Mouse (Mus musculus) lung, embryonic 16.5 days (tissue): Measurements from ENCODE around the gene Fmnl2. TPM values are rescaled to one million over a fixed set of nuclear protein-coding genes. Genes with fewer than 3 reads are reported as not detected.

Source experiments
- ATAC-seq: fragments of 200-750 bp; cut with Nextera tagmentation; 2 replicates; pipeline ENCODE4 v1.8.0; 2017; ENCODE audit warnings: low read depth, mild to moderate bottlenecking, moderate library complexity
- H3K27ac ChIP-seq: fragments of 300-500 bp; sonication (generic); 2 replicates; pipeline ENCODE4 v1.5.1; 2014; ENCODE audit warnings: mild to moderate bottlenecking, control low read depth, low read length
- H3K27me3 ChIP-seq: fragments of 300-500 bp; sonication (generic); 2 replicates; pipeline ENCODE4 v1.6.1; 2014; ENCODE audit warnings: low read depth, low read length, mixed read lengths; ENCODE audit not compliant: control insufficient read depth, insufficient read depth
- H3K36me3 ChIP-seq: fragments of 300-500 bp; sonication (generic); 2 replicates; pipeline ENCODE4 v1.6.1; 2014; ENCODE audit warnings: low read length; ENCODE audit not compliant: control insufficient read depth, insufficient read depth
- H3K4me1 ChIP-seq: fragments of 300-500 bp; sonication (generic); replicated peaks from 2 replicates; pipeline ENCODE4 v1.6.1; 2014; ENCODE audit warnings: low read length, mixed read lengths; ENCODE audit not compliant: control insufficient read depth, insufficient read depth
- H3K4me2 ChIP-seq: fragments of 300-500 bp; sonication (generic); 2 replicates; pipeline ENCODE4 v1.6.1; 2014; ENCODE audit warnings: low read depth, low read length, control low read depth
- H3K4me3 ChIP-seq: fragments of 300-500 bp; sonication (generic); 2 replicates; pipeline ENCODE4 v1.5.1; 2014; ENCODE audit warnings: mild to moderate bottlenecking, low read length, control low read depth
- H3K9ac ChIP-seq: fragments of 300-500 bp; sonication (generic); 2 replicates; pipeline ENCODE4 v1.6.1; 2014; ENCODE audit warnings: low read length, control low read depth
- H3K9me3 ChIP-seq: fragments of 300-500 bp; sonication (generic); 2 replicates; pipeline ENCODE4 v1.6.1; 2016; ENCODE audit warnings: low read length; ENCODE audit not compliant: control insufficient read depth
- WGBS: fragments of 180-500 bp; shearing (Covaris S2); extraction: QIAGEN DNeasy Blood & Tissue Kit; methylation state at CpG from one replicate; pipeline ENCODE4 v1.1.7; 2014; 5-methylcytosine and 5-hydroxymethylcytosine counted together
- polyA plus RNA-seq: library from polyadenylated mRNA; unstranded; fragments of >200 nt; fragmentation: Nextera tagmentation; extraction: Ambion mirVana; gene quantifications from 2 replicates; pipeline ENCODE4 v1.2.1, GENCODE M21; 2015

Fmnl2 gene
- polyA plus RNA-seq, 1 experiment from 2014 or later: 2.4 TPM

GRCm38 (mm10) chr2:52918094-52918493, 60.4 kb downstream of the Fmnl2 start:
- Histone ChIP-seq H3K9ac (no peak overlapping the region), H3K4me2 (no peak overlapping the region), H3K27me3 (no peaks in the 10 kb centered on the region), H3K4me1 (no peaks in the 10 kb centered on the region), H3K9me3 (no peaks in the 10 kb centered on the region), H3K36me3 (no peaks in the 10 kb centered on the region), H3K4me3 (no peak overlapping the region), H3K27ac (no peak overlapping the region)
- ATAC-seq: no peak
- WGBS: 63% methylated on average over 5 of the region's 5 CpGs

- 85% methylated on average over 5 of the region's 5 CpGs for WGBS
- no peak overlapping the region for H3K4me2 ChIP-seq
- H3K9ac ChIP-seq: no peak overlapping the region
- no peak overlapping the region for H3K4me3 ChIP-seq
- H3K9me3 ChIP-seq: no peaks in the 10 kb centered on the region
- no peaks in the 10 kb centered on the region for H3K36me3 ChIP-seq
- H3K27ac ChIP-seq: no peak overlapping the region
- no peaks in the 10 kb centered on the region for H3K27me3 ChIP-seq
- no peak for ATAC-seq
- H3K4me1 ChIP-seq: 0 out of 2 replicates have a peak, but pooled peaks cover 2% of the 10 kb centered on the region
Measured at GRCm38 (mm10) chr2:52920701-52921435, 63.2 kb downstream of the Fmnl2 start.

GRCm38 (mm10) chr2:52925062-52925461, 67.4 kb downstream of the Fmnl2 start:
- H3K9ac ChIP-seq: no peak overlapping the region
- H3K27ac ChIP-seq: no peak overlapping the region
- 53% methylated on average over 3 of the region's 3 CpGs for WGBS
- H3K4me3 ChIP-seq: no peak overlapping the region
- ATAC-seq: no peak
- no peak overlapping the region for H3K4me2 ChIP-seq
- H3K36me3 ChIP-seq: no peaks in the 10 kb centered on the region
- H3K9me3 ChIP-seq: no peaks in the 10 kb centered on the region
- no peaks in the 10 kb centered on the region for H3K27me3 ChIP-seq
- H3K4me1 ChIP-seq: peaks cover 4% of the 10 kb centered on the region; the same call in 1 of the 2 replicates

- H3K4me2 ChIP-seq: no peak overlapping the region
- no peaks in the 10 kb centered on the region for H3K9me3 ChIP-seq
- H3K4me3 ChIP-seq: no peak overlapping the region
- ATAC-seq: no peak
- H3K36me3 ChIP-seq: no peaks in the 10 kb centered on the region
- H3K9ac ChIP-seq: no peak overlapping the region
- WGBS: 51% methylated on average over 3 of the region's 3 CpGs
- H3K27me3 ChIP-seq: no peaks in the 10 kb centered on the region
- no peak overlapping the region for H3K27ac ChIP-seq
- peaks cover 8% of the 10 kb centered on the region; the same call in 1 of the 2 replicates for H3K4me1 ChIP-seq
Measured at GRCm38 (mm10) chr2:52927381-52927780, 69.7 kb downstream of the Fmnl2 start.

GRCm38 (mm10) chr2:52927858-52928301, 70.2 kb downstream of the Fmnl2 start:
- Histone ChIP-seq H3K4me1 (peaks cover 8% of the 10 kb centered on the region; the same call in 1 of the 2 replicates), H3K9ac (no peak overlapping the region), H3K27me3 (no peaks in the 10 kb centered on the region), H3K9me3 (no peaks in the 10 kb centered on the region), H3K36me3 (no peaks in the 10 kb centered on the region), H3K4me2 (no peak overlapping the region), H3K27ac (no peak overlapping the region), H3K4me3 (no peak overlapping the region)
- no peak for ATAC-seq
- WGBS: 51% methylated on average over 10 of the region's 10 CpGs

- H3K27ac ChIP-seq: no peak overlapping the region
- H3K36me3 ChIP-seq: no peaks in the 10 kb centered on the region
- H3K27me3 ChIP-seq: no peaks in the 10 kb centered on the region
- ATAC-seq: no peak
- WGBS: 64% methylated on average over 3 of the region's 3 CpGs
- no peaks in the 10 kb centered on the region for H3K9me3 ChIP-seq
- no peak overlapping the region for H3K4me2 ChIP-seq
- no peak overlapping the region for H3K9ac ChIP-seq
- H3K4me3 ChIP-seq: no peak overlapping the region
- peaks cover 8% of the 10 kb centered on the region; the same call in 1 of the 2 replicates for H3K4me1 ChIP-seq
Measured at GRCm38 (mm10) chr2:52928401-52928800, 70.7 kb downstream of the Fmnl2 start.

GRCm38 (mm10) chr2:52930106-52930868, 72.6 kb downstream of the Fmnl2 start:
- Histone ChIP-seq H3K4me2 (no peak overlapping the region), H3K36me3 (no peaks in the 10 kb centered on the region), H3K27me3 (no peaks in the 10 kb centered on the region), H3K9ac (no peak overlapping the region), H3K4me3 (no peak overlapping the region), H3K27ac (no peak overlapping the region), H3K4me1 (peaks cover 6% of the 10 kb centered on the region; the same call in 1 of the 2 replicates), H3K9me3 (no peaks in the 10 kb centered on the region)
- peak; percentile 70 for ATAC-seq
- 74% methylated on average over 5 of the region's 5 CpGs for WGBS

GRCm38 (mm10) chr2:52931315-52931714, 73.7 kb downstream of the Fmnl2 start:
- H3K4me1 ChIP-seq: peaks cover 6% of the 10 kb centered on the region; the same call in 1 of the 2 replicates

GRCm38 (mm10) chr2:52935906-52936305, 78.2 kb downstream of the Fmnl2 start:
- no peak overlapping the region for H3K9ac ChIP-seq
- H3K9me3 ChIP-seq: no peaks in the 10 kb centered on the region
- WGBS: 76% methylated on average over 6 of the region's 6 CpGs
- no peak overlapping the region for H3K4me2 ChIP-seq
- H3K4me3 ChIP-seq: no peak overlapping the region
- no peak overlapping the region for H3K27ac ChIP-seq
- no peaks in the 10 kb centered on the region for H3K36me3 ChIP-seq
- no peak for ATAC-seq
- no peaks in the 10 kb centered on the region for H3K27me3 ChIP-seq
- peaks cover 6% of the 10 kb centered on the region for H3K4me1 ChIP-seq

More at GRCm38 (mm10) chr2:52931315-52931714, 73.7 kb downstream of the Fmnl2 start:
- Histone ChIP-seq H3K9ac (no peak overlapping the region), H3K4me3 (no peak overlapping the region), H3K27me3 (no peaks in the 10 kb centered on the region), H3K4me2 (no peak overlapping the region), H3K27ac (no peak overlapping the region), H3K9me3 (no peaks in the 10 kb centered on the region), H3K36me3 (no peaks in the 10 kb centered on the region)
- 79% methylated on average over 2 of the region's 2 CpGs for WGBS
- no peak for ATAC-seq
